Mouse (Mus musculus) thymus, adult 2 months (tissue): ENCODE measurements around the gene Trim41. TPM values are rescaled to one million over a fixed set of nuclear protein-coding genes. Genes with fewer than 3 reads are reported as not detected.

ENCODE experiments used
- DNase-seq: peaks from one replicate; pipeline ENCODE4 v3.0.0; 2021
- H3K27ac ChIP-seq: fragments of 200-500 bp; 2 replicates; pipeline ENCODE4 v1.5.1; 2012; ENCODE audit warnings: low read length, control low read depth; ENCODE audit not compliant: control insufficient read depth, insufficient read depth
- H3K27me3 ChIP-seq: fragments of 200-500 bp; 2 replicates; pipeline ENCODE4 v1.6.1; 2012; ENCODE audit warnings: mild to moderate bottlenecking, low read length, moderate library complexity, mixed read lengths; ENCODE audit not compliant: control insufficient read depth, insufficient read depth
- H3K36me3 ChIP-seq: fragments of 200-500 bp; 2 replicates; pipeline ENCODE4 v1.6.1; 2012; ENCODE audit warnings: mild to moderate bottlenecking, low read length, moderate library complexity; ENCODE audit not compliant: control insufficient read depth, insufficient read depth
- H3K4me1 ChIP-seq: fragments of 200-500 bp; replicated peaks from 2 replicates; pipeline ENCODE4 v1.6.1; 2012; ENCODE audit warnings: low read length; ENCODE audit not compliant: control insufficient read depth, insufficient read depth
- H3K4me3 ChIP-seq: fragments of 200-500 bp; 2 replicates; pipeline ENCODE4 v1.5.1; 2012; ENCODE audit warnings: mild to moderate bottlenecking, low read length, control low read depth, moderate library complexity; ENCODE audit not compliant: control insufficient read depth, insufficient read depth
- CTCF ChIP-seq: fragments of 200-500 bp; IDR thresholded peaks from 2 replicates; pipeline ENCODE4 v1.5.1; 2012; ENCODE audit warnings: mild to moderate bottlenecking, control low read depth, low read length, moderate library complexity, borderline replicate concordance; ENCODE audit not compliant: control insufficient read depth, poor library complexity, insufficient read depth; ENCODE audit errors: extremely low read depth
- POLR2A ChIP-seq: fragments of 200-500 bp; IDR thresholded peaks from 2 replicates; pipeline ENCODE4 v1.6.1; 2012; ENCODE audit warnings: mild to moderate bottlenecking, low read length, control low read depth, moderate library complexity; ENCODE audit not compliant: control insufficient read depth, poor library complexity, insufficient read depth; ENCODE audit errors: extremely low read depth
- WGBS: fragments of 180-500 bp; shearing (Covaris S2); methylation state at CpG from one replicate; pipeline ENCODE4 v1.1.7; 2018; 5-methylcytosine and 5-hydroxymethylcytosine counted together
- polyA plus RNA-seq: library from polyadenylated mRNA; depleted of rRNA; stranded (reverse); fragments of >200 nt; gene quantifications from 2 replicates; pipeline ENCODE4 v1.2.3, GENCODE M21; 2012

The Trim41 gene
- polyA plus RNA-seq, 1 experiment, result 41.7 TPM

DNA sequence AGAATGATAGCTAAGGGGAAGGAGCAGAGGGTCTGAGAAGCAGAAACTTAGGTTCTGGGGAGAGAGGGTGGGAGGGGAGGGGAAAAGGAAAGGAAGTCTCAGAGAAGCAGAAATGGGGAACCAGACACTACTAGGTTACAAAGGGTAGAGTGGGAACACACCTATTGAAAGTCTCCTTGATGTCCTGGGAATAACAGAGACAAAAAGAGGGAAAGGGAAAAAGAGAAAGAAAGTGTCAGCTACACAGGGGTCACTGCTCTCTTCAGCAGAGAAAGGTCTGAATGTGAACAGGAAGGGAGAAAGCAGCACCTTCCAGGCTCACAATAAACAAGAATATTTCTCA, 8.9 kb downstream of the Trim41 start:
- TF ChIP-seq POLR2A (no peak), CTCF (no peak)
- no peak overlapping the region for H3K27ac ChIP-seq
- H3K4me1 ChIP-seq, result no peaks in the 10 kb centered on the region
- no peak for DNase-seq
- no peak overlapping the region for H3K4me3 ChIP-seq
- H3K36me3 ChIP-seq, result peaks cover 83% of the 10 kb centered on the region
- H3K27me3 ChIP-seq, result no peaks in the 10 kb centered on the region

DNA sequence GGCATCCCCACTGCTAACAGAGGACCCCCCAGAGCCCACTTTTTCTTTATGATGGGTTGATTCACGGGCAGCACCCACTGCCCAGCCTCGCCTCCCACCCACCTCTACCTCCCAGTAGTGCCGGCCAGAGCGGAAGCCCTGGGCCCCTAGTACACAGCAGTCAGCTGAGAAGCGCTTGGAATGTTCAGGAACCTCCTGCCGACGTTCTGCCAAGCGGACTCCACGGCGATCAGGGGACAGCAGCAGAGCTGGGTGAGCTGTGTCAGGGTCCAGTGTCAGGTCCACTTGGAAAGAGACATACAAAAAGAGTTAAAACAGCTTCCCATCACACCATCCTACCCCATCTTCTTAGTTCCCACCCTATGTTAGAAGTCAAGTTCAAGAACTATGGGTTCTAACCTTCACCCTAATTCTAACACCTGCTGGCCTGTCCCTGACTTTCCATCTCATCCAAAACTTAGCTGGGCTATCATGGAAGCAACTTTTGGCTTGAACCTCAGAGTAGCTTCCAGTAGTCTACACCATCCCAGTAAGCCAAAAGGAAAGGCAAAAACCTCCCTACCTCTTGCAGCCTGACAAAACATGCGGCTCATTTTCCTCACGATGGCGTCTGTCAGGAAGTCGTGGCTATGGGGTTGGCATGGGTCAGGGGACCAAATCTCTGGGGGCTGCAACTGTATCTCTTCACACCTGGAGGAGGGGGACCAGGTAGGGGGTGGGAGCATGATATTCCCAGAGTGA, 9.4 kb downstream of the Trim41 start:
- WGBS, result 80% methylated on average over 14 of the region's 14 CpGs
- peaks cover 88% of the 10 kb centered on the region for H3K36me3 ChIP-seq

DNA sequence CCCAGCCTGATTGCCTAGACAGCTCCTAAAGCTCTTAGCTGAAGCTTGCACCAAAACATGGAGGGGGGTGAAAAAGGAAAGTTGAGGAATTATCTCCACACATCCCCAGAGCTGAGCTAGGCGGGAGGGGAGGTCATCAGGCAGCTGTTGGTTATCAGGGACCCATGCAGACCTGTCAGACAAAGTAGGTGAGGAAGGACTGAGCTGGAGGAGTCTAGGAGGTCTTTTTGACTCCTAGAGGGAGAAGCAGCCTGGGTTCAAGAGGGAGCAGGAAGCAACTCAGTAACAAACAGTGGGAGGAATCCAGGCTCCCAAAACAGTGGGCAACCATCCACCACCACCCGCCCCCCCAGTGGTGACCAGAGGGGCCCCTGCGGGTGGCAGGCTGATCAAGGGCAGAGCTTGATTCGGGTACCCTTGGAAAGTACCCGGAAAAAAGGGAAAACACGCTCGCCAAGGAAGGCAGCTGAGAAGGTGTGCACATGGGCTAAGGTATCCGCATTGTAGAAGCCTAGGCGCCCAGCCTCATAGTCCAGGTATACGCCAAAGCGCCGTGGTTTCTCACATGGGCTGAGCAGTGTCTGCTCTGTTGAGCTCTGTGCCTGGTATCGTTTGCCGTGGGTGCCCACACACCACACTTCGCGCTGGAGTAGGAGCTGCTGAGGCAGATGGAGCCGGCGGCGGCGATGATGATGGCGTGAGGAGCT, 10.1 kb downstream of the Trim41 start:
- WGBS, result 88% methylated on average over 21 of the region's 21 CpGs
- Histone ChIP-seq H3K27ac (no peak overlapping the region), H3K4me1 (peaks cover 4% of the 10 kb centered on the region; the same call in 1 of the 2 replicates), H3K27me3 (no peaks in the 10 kb centered on the region), H3K4me3 (no peak overlapping the region), H3K36me3 (peaks cover 90% of the 10 kb centered on the region)
- DNase-seq, result no peak
- TF ChIP-seq POLR2A (no peak), CTCF (no peak)

More for the DNA sequence above, 9.4 kb downstream of the Trim41 start:
- Histone ChIP-seq H3K27ac (no peak overlapping the region), H3K4me3 (no peak overlapping the region), H3K4me1 (no peaks in the 10 kb centered on the region), H3K27me3 (no peaks in the 10 kb centered on the region)
- DNase-seq, result no peak
- TF ChIP-seq POLR2A, result no peak
- TF ChIP-seq CTCF, result no peak

DNA sequence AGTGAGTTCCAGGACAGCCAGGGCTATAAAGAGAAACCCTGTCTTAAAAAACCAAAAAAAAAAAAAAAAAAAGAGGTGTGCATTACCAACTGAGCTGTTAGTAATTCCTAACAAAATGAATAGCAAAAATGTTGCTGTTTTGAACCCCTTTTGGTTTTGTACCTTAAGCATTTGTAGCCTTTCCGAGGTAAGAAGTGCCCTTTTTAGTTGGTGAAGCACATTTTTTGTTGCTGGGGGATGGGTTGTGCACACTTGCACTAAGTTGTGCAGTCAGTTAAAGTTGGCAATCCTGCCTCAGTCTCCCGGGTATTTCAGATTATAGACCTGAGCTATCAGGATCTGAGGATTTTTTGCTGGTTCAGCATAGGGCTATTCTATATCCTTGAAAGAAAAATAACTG, 12.2 kb downstream of the Trim41 start:
- H3K36me3 ChIP-seq, result peaks cover 77% of the 10 kb centered on the region
- peaks cover 9% of the 10 kb centered on the region for H3K4me1 ChIP-seq
- TF ChIP-seq CTCF (no peak), POLR2A (no peak)
- no peak overlapping the region for H3K27ac ChIP-seq
- 90% methylated on average over 2 of the region's 2 CpGs for whole genome bisulfite sequencing
- H3K4me3 ChIP-seq, result no peak overlapping the region
- no peaks in the 10 kb centered on the region for H3K27me3 ChIP-seq
- no peak for DNase-seq

DNA sequence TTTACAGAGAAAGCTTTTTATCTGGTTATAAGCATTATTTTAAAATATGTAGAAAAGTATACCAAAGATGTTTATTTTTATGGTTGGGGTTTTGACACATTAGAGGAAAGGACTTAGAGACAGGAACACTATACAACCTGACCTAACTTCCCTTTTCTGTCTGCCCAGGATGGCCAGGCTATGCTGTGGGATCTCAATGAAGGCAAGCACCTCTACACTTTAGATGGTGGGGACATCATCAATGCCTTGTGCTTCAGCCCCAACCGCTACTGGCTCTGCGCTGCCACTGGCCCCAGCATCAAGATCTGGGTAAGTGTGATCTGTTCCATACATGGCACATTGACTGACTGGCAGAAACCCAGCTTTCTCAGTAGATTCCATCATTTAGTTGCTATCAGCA, 13.2 kb downstream of the Trim41 start:
- TF ChIP-seq POLR2A, result no peak
- no peak for TF ChIP-seq CTCF
- Histone ChIP-seq H3K4me3 (no peak overlapping the region), H3K27ac (no peak overlapping the region), H3K36me3 (peaks cover 75% of the 10 kb centered on the region), H3K4me1 (peaks cover 9% of the 10 kb centered on the region), H3K27me3 (no peaks in the 10 kb centered on the region)
- no peak for DNase-seq
- WGBS, result 97% methylated on average over 2 of the region's 2 CpGs

DNA sequence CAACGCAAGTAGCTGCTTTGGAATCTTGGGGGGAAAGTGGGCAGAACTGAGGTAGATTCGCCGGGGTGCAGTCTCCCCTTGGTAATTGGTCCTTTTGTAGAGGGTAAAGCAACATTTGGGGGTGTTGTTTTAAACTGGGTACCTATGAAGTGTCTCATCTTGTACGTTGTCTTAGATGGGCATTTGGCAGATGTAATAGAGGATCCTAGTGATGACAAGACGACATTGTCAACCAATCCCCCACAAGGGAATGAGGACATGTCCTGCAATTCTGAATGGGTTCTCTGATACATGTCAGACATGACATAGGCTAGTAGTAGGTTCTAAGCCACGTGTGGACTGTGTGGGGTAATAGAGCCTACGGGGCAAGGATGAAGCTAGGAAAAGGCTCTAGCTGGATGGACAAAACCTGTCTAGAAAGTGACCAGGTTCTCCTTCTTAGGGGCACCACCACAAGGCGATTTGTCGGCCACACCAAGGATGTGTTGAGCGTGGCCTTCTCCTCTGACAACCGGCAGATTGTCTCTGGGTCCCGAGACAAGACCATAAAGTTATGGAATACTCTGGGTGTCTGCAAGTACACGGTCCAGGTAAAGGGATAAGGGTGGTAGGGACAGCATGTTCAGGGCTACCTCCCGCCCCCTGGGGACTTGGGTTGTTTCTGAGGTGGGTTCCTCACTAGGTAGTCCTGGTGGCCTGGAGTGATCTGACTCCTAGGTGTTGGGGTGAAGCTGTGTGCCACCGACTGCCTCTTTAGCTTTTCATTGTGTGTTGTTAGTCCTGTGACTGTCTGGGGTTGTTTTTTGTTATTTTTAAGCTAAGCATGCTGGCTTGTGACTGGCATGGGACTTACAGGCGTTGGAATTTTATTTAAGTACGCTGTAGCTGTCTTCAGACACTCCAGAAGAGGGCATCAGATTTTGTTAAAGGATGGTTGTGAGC, 15.1 kb downstream of the Trim41 start:
- 80% methylated on average over 17 of the region's 17 CpGs for WGBS
- TF ChIP-seq POLR2A, result no peak
- no peak for TF ChIP-seq CTCF
- H3K27ac ChIP-seq, result no peak overlapping the region
- DNase-seq, result no peak
- H3K4me3 ChIP-seq, result no peak overlapping the region
- no peaks in the 10 kb centered on the region for H3K27me3 ChIP-seq
- H3K36me3 ChIP-seq, result peaks cover 56% of the 10 kb centered on the region
- H3K4me1 ChIP-seq, result peaks cover 9% of the 10 kb centered on the region
